Mouse (Mus musculus) intestine, embryonic 16.5 days (tissue): ENCODE measurements at regions not wholly inside any gene's neighbourhood (a gene's known extent, or its start where the extent isn't known, plus 50 kb on each side); places are given as distances from the start of the nearest gene placed in this dataset.

Experiments
- ATAC-seq: fragments of 200-750 bp; cut with Nextera tagmentation; 2 replicates; pipeline ENCODE4 v1.8.0; 2017; ENCODE audit warnings: moderate TSS enrichment, moderate library complexity
- H3K27ac ChIP-seq: fragments of 300-500 bp; sonication (generic); 2 replicates; pipeline ENCODE4 v1.5.1; 2014; ENCODE audit warnings: mild to moderate bottlenecking, low read length
- H3K27me3 ChIP-seq: fragments of 300-500 bp; sonication (generic); replicated peaks from 2 replicates; pipeline ENCODE4 v1.6.1; 2014; ENCODE audit warnings: low read length, control low read depth, mixed read lengths; ENCODE audit not compliant: control insufficient read depth, insufficient read depth
- H3K36me3 ChIP-seq: fragments of 300-500 bp; sonication (generic); 2 replicates; pipeline ENCODE4 v1.6.1; 2014; ENCODE audit warnings: low read length, control low read depth; ENCODE audit not compliant: control insufficient read depth, insufficient read depth
- H3K4me1 ChIP-seq: fragments of 300-500 bp; sonication (generic); 2 replicates; pipeline ENCODE4 v1.6.1; 2014; ENCODE audit warnings: low read length, control low read depth, mixed read lengths; ENCODE audit not compliant: control insufficient read depth, insufficient read depth
- H3K4me2 ChIP-seq: fragments of 300-500 bp; sonication (generic); 2 replicates; pipeline ENCODE4 v1.6.1; 2014; ENCODE audit warnings: low read depth, low read length, control low read depth
- H3K4me3 ChIP-seq: fragments of 300-500 bp; sonication (generic); 2 replicates; pipeline ENCODE4 v1.5.1; 2014; ENCODE audit warnings: mild to moderate bottlenecking, low read length
- H3K9ac ChIP-seq: fragments of 300-500 bp; sonication (generic); 2 replicates; pipeline ENCODE4 v1.6.1; 2014; ENCODE audit warnings: low read depth, low read length
- H3K9me3 ChIP-seq: fragments of 300-500 bp; sonication (generic); 2 replicates; pipeline ENCODE4 v1.6.1; 2016; ENCODE audit warnings: low read length, control low read depth; ENCODE audit not compliant: control insufficient read depth
- WGBS: fragments of 180-500 bp; shearing (Covaris S2); extraction: QIAGEN DNeasy Blood & Tissue Kit; methylation state at CpG from one replicate; pipeline ENCODE4 v1.1.7; 2014; 5-methylcytosine and 5-hydroxymethylcytosine counted together

- Histone ChIP-seq H3K4me2 (no peak overlapping the region), H3K27ac (no peak overlapping the region), H3K27me3 (no peaks in the 10 kb centered on the region), H3K9me3 (no peaks in the 10 kb centered on the region), H3K4me3 (no peak overlapping the region), H3K9ac (no peak overlapping the region), H3K36me3 (no peaks in the 10 kb centered on the region), H3K4me1 (peaks cover 9% of the 10 kb centered on the region; the same call in 1 of the 2 replicates)
- no peak for ATAC-seq
- 45% methylated on average over 9 of the region's 9 CpGs for WGBS
These were observed 429.4 kb downstream of the Dcdc2c start for GRCm38 (mm10) chr12:28122766-28123165.

- Histone ChIP-seq H3K4me1 (peaks cover 9% of the 10 kb centered on the region; the same call in 1 of the 2 replicates), H3K27me3 (no peaks in the 10 kb centered on the region), H3K36me3 (no peaks in the 10 kb centered on the region), H3K27ac (no peak overlapping the region), H3K9ac (no peak overlapping the region), H3K4me2 (no peak overlapping the region), H3K9me3 (no peaks in the 10 kb centered on the region), H3K4me3 (no peak overlapping the region)
- peak; percentile 33; the same call in 1 of the 2 replicates for ATAC-seq
- 36% methylated on average over 3 of the region's 3 CpGs for WGBS
These were observed 432.1 kb downstream of the Dcdc2c start for GRCm38 (mm10) chr12:28120106-28120505.

GRCm38 (mm10) chr12:28090673-28091072, 461.5 kb downstream of the Dcdc2c start:
- no peaks in the 10 kb centered on the region for H3K36me3 ChIP-seq
- no peak overlapping the region for H3K4me2 ChIP-seq
- no peaks in the 10 kb centered on the region for H3K4me1 ChIP-seq
- 76% methylated on average over 6 of the region's 6 CpGs for WGBS
- no peaks in the 10 kb centered on the region for H3K27me3 ChIP-seq
- H3K9ac ChIP-seq, result no peak overlapping the region
- no peak for ATAC-seq
- H3K27ac ChIP-seq, result no peak overlapping the region
- H3K4me3 ChIP-seq, result no peak overlapping the region
- no peaks in the 10 kb centered on the region for H3K9me3 ChIP-seq

GRCm38 (mm10) chr12:28085460-28085859, 466.7 kb downstream of the Dcdc2c start:
- H3K4me1 ChIP-seq, result no peaks in the 10 kb centered on the region
- H3K27ac ChIP-seq, result no peak overlapping the region
- no peaks in the 10 kb centered on the region for H3K9me3 ChIP-seq
- no peak overlapping the region for H3K9ac ChIP-seq
- WGBS, result 79% methylated on average over 4 of the region's 4 CpGs
- no peak overlapping the region for H3K4me3 ChIP-seq
- no peaks in the 10 kb centered on the region for H3K36me3 ChIP-seq
- no peaks in the 10 kb centered on the region for H3K27me3 ChIP-seq
- H3K4me2 ChIP-seq, result no peak overlapping the region
- ATAC-seq, result no peak

- no peak for ATAC-seq
- no peak overlapping the region for H3K4me2 ChIP-seq
- H3K9ac ChIP-seq, result no peak overlapping the region
- no peak overlapping the region for H3K4me3 ChIP-seq
- WGBS, result 83% methylated on average over 3 of the region's 3 CpGs
- H3K36me3 ChIP-seq, result no peaks in the 10 kb centered on the region
- no peaks in the 10 kb centered on the region for H3K9me3 ChIP-seq
- no peak overlapping the region for H3K27ac ChIP-seq
- H3K4me1 ChIP-seq, result no peaks in the 10 kb centered on the region
- H3K27me3 ChIP-seq, result no peaks in the 10 kb centered on the region
These were observed 475.6 kb downstream of the Dcdc2c start for GRCm38 (mm10) chr12:28076606-28077005.

- no peak overlapping the region for H3K4me3 ChIP-seq
- no peak overlapping the region for H3K27ac ChIP-seq
- no peaks in the 10 kb centered on the region for H3K9me3 ChIP-seq
- no peaks in the 10 kb centered on the region for H3K4me1 ChIP-seq
- no peak for ATAC-seq
- no peak overlapping the region for H3K4me2 ChIP-seq
- H3K9ac ChIP-seq, result no peak overlapping the region
- H3K27me3 ChIP-seq, result no peaks in the 10 kb centered on the region
- 49% methylated on average over 2 of the region's 2 CpGs for WGBS
- no peaks in the 10 kb centered on the region for H3K36me3 ChIP-seq
These were observed 483.6 kb downstream of the Dcdc2c start for GRCm38 (mm10) chr12:28068584-28068983.

- Histone ChIP-seq H3K9me3 (no peaks in the 10 kb centered on the region), H3K4me2 (no peak overlapping the region), H3K36me3 (no peaks in the 10 kb centered on the region), H3K9ac (no peak overlapping the region), H3K27me3 (no peaks in the 10 kb centered on the region), H3K4me1 (no peaks in the 10 kb centered on the region), H3K4me3 (no peak overlapping the region), H3K27ac (no peak overlapping the region)
- no peak for ATAC-seq
- WGBS, result 45% methylated on average over 6 of the region's 6 CpGs
These were observed 491.9 kb downstream of the Dcdc2c start for GRCm38 (mm10) chr12:28060281-28060680.

- 58% methylated on average over 4 of the region's 4 CpGs for WGBS
- Histone ChIP-seq H3K4me2 (no peak overlapping the region), H3K4me1 (no peaks in the 10 kb centered on the region), H3K9me3 (no peaks in the 10 kb centered on the region), H3K27me3 (no peaks in the 10 kb centered on the region), H3K36me3 (no peaks in the 10 kb centered on the region), H3K4me3 (no peak overlapping the region), H3K27ac (no peak overlapping the region), H3K9ac (no peak overlapping the region)
- no peak for ATAC-seq
These were observed 496.5 kb downstream of the Dcdc2c start for GRCm38 (mm10) chr12:28055518-28056280.

GRCm38 (mm10) chr12:28054444-28054843, 497.8 kb downstream of the Dcdc2c start:
- no peaks in the 10 kb centered on the region for H3K27me3 ChIP-seq
- H3K36me3 ChIP-seq, result no peaks in the 10 kb centered on the region
- H3K27ac ChIP-seq, result no peak overlapping the region
- H3K4me1 ChIP-seq, result no peaks in the 10 kb centered on the region
- H3K4me2 ChIP-seq, result no peak overlapping the region
- no peak overlapping the region for H3K9ac ChIP-seq
- 87% methylated on average over 11 of the region's 11 CpGs for WGBS
- H3K4me3 ChIP-seq, result no peak overlapping the region
- no peak for ATAC-seq
- H3K9me3 ChIP-seq, result no peaks in the 10 kb centered on the region

GRCm38 (mm10) chr12:28047989-28048388, 504.2 kb downstream of the Dcdc2c start:
- H3K27me3 ChIP-seq, result no peaks in the 10 kb centered on the region
- H3K9me3 ChIP-seq, result no peaks in the 10 kb centered on the region
- no peaks in the 10 kb centered on the region for H3K4me1 ChIP-seq
- WGBS, result 47% methylated on average over 4 of the region's 4 CpGs
- no peak overlapping the region for H3K27ac ChIP-seq
- H3K4me2 ChIP-seq, result no peak overlapping the region
- no peak overlapping the region for H3K4me3 ChIP-seq
- no peak overlapping the region for H3K9ac ChIP-seq
- no peaks in the 10 kb centered on the region for H3K36me3 ChIP-seq
- ATAC-seq, result no peak
